Mouse (Mus musculus) spleen, adult 12 weeks (tissue): ENCODE measurements around the gene Pax8.

ENCODE experiments used
- DNase-seq: peaks from one replicate; pipeline ENCODE4 v3.0.0; 2022; ENCODE audit warnings: low spot score

Gene Pax8

DNA sequence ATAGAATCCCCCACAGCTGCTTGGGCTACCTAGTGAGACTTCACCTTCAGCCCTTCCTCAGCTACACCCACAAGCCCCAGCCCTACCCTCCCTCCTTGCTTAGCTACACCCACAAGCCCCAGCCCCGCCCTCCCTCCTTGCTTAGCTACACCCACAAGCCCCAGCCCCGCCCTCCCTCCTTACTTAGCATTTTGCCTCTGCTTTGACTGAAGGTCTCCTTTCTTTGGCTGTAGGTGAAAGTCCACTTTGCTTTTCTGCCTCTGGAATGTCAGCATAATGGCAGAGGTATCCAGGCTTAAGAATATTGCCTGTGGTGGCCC, 14.6 kb downstream of the Pax8 start:
- no peak for DNase-seq

DNA sequence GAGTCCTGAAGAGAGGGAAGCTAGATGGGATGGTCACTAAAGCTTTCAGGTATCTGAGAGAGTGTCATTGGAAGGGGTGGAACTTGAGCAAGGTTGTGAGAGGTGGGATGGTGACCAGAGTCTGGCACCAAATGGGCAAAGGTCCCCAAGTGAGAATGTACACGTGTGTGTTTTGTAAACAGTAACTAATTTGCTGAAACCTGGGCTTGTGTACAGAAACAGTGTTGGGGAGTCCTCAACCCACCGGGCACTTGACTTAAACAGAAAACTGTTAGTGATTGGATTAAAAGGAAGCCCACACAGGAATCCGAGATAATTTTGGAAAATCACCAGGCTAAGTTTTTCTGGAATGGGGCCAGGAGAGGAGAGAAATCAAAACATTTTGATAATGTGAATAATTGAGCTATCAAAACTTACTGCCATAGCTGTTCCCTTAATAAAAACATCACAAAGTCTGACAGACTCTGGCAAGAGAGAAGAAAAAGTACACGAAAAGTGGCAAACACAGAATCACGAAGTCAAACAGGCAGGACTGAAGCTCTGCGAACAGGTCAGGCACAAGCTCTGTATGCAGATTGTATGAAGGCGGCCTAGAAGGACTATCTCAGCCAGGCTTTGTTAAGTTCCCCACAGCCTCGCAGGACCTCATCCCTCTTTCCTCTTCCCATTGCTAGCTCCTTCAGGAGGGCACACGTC, 15.1 kb downstream of the Pax8 start:
- DNase-seq = no peak

DNA sequence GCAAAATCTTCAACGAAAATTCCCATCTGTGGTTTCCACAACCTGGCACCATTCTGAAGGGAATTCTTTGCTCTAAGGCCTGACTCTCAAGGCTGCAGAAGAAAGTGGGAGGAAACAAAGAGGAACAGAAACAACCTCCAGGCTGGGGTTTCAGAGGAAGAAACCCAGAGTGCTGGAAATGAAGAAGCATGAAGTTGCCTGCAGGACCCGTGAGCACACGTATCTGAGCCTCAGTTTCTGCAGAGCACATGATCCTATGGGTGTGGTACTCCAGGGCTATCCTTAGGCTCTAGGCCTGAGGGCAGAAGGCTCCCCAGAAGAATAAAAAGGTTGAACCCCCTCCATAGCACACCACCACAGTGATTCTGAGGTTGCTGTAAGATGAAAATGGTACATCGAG, 18.6 kb downstream of the Pax8 start:
- no peak for DNase-seq

DNA sequence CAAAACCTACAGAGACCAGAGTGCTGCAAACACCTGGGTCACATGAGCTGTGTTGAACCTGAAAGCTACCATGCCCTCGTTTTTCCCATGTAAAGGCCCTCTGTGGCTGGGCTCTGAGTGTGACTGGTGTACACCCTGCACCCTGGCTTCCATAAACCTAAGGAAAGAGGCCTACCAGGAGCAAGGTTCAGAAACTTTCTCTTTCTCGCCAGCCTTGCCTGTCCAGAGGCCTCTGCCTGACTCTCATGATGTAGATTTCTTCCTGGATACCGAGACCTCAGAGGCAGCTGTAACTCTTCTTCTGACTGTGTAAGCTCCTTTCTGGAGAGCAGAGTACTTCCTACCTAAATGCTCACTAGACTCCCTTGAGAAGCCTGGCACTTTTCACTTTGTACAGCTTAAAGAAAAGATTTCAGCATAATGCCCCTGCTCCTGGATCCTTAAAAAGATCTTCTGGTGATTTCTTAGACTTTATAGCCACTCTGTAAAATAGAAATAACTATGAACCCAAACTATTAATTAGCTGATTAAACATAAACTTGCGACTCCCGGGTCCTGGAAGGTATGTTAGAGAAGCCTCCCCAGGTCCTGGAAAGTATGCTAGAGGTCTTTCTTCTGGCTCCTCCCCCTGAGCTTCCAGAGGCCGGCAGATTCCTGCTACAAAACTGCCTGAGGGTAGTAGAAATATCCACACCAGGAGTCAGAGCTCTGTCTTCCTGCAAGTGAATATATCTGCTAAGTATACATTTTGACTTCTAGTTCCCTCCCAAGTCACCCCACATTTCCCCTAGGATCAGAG, 20.1 kb downstream of the Pax8 start:
- DNase-seq = no peak

DNA sequence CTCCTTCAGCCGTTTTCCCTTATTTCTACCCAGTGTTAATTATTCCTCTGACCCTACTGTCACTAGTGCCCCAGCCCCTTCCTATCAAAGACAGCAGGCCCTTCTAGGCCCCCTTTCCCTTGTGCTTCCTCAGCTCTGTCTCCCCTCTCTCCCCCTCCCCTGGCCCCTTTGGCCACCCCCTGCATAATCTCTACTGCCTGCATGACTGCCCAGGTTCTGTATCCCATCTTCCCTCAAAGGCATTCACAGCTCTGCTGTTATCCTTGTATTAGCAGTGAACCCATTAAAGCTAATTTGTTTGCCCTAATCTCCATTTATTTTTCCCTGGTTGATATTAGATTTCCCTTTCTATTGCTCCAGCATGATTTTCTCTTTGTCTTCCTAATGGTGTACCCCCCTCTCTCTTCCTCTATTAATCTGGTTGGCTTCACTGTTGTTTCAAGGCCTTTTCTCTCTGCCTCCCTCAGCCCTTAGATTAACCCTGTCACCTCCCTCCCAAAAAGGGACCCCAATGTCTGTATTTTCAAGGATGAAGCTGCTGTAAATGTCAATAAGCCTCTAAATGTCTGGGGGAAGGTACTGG, 20.9 kb downstream of the Pax8 start:
- no peak for DNase-seq

DNA sequence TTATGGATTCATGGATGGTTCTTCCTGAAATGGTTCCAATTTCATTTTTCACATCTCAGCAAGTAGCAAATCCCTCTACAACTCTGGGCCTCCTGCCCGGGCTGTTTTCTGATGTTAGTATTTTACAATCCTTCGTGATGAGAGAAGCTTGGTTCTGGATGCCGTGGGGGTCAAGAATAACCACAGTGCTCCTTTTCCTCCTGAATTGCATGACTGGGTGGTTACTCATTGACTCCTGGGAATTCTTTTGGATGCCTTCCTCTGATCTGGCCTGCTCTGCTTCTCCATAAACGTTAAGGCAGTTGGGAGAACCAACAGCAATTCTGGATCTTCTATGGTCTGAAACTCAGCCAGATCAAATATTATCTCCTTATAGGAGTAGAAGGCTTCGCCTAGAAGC, 22.2 kb downstream of the Pax8 start:
- no peak for DNase-seq

DNA sequence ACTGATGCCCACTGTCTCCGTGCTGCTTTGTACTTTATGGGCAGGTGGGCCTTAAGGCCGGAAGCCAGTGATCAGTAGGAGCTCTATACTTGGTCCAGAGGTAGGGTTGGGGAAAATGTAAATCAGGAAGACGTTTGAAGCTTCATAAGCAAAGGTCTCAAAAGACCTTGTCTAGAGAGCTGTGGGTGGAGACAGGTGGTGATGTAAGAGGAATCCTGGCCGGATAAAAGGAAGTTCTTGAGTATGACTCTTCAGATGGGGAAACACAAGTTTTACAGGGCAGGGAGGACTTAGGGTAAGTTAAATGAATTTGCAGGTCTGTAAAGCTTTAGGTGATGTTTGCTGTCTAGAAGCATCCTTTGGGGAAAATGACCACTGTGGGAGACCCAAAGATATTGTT, 26.3 kb downstream of the Pax8 start:
- no peak for DNase-seq

DNA sequence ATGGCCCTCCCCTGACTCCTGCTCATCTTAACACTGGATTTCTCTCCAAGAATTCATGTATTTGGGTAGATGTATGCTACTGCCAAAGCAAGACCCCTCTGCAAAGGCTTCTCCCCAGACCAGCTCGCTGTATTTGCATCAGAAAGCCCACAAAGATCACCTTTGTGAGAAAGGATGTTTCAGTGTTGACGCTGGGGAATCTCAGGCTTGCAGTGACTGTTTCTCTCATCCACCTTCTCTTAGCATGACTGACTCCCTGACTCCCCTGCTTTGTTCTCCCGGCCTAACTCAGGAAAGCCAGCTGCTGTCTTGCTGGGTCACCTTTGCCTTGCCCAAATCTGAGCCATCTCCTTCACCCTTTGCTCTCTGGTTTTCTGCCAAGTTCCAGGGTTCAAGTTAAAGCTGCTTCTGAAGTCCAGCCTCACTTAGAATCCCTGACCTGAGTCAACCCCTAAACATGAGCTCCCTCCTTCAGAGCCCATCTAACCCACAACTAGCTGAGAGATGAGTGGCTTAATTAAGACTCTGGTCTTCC, 32.1 kb downstream of the Pax8 start:
- DNase-seq = no peak

DNA sequence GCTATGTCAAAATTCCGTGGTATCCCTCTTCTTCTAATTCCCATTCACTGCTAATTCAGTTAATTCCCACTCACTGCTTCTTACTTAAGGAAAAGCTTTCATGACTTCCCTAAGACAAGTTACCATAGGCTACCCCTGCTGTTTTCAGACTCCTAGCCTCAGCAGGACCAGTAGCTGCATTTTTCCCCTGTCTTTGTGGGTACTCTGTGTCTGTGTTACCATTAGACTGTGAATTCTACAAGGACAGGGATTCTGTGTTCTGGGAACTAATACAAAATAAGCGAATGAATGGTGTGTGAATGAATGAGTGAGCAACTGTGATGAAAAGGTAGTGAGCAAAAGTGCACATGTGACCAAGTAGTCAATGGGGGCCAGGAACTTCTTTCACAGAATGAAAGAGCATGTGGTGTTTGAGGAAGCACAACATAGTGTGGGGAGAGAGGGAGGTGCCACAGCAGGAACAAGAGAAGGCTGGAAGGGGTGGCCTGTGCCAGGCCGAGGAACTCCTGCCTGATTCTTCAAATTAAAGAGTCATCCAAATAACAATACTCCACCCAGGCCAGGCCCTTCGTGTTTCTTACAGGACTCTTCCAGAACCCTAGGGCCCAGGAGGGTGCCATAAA, 33.0 kb downstream of the Pax8 start:
- DNase-seq = no peak

DNA sequence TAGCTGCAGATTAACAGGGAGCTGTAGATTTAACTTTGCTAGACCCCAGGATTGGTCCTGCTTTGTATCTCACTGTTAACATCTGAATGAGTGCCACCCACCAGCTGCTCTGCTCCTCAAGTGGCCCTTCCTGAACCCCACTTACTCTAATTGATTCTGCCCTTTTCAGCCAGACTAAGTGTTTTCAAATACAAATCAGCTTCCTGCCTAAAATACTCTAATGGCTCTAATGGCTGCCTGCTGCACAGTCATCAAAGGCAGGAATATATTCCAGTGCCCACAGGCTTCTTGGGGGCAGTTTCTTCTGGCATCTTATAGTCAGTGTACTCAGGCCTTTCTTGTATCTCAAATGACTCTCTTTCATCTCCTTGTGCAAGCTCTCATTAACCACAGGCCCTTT, 33.5 kb downstream of the Pax8 start:
- DNase-seq = no peak

DNA sequence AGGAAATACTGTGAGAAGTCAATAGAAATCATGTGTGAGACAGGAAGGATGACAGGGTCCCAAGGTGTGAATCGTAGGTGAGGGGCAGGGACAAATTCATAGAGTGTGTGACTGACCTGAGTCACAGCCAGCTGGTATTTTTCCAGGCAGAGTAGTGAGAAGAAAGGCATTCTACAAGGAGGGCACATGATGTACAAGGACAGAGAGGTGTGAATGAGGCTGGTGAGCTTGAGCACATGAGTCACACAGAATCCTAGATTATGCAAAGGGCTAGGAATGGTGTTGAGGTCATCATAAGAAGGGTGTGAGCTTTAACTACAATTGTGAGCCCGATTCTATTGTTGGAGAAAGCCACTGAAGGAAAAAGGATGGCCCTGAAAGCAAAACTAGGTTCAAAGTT, 35.3 kb downstream of the Pax8 start:
- DNase-seq = no peak

DNA sequence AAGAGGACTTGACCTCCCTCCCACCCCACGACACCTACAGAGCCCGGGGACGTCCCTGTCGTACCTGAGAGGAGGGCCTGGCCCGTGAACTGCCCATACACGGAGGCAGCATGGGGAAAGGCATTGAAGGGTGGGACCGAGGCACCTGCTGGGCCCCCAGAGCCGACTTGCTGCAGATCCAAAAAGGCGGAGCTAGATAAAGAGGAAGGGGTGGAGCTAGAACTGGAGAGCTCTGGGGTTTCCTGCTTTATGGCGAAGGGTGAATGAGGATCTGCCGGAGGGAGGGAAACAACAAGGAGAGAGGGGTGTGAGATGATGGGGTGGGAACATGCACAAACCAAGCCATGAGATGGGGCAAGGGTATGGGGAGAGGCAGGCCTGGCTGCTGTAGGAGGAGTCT, 39.7 kb downstream of the Pax8 start:
- no peak for DNase-seq

DNA sequence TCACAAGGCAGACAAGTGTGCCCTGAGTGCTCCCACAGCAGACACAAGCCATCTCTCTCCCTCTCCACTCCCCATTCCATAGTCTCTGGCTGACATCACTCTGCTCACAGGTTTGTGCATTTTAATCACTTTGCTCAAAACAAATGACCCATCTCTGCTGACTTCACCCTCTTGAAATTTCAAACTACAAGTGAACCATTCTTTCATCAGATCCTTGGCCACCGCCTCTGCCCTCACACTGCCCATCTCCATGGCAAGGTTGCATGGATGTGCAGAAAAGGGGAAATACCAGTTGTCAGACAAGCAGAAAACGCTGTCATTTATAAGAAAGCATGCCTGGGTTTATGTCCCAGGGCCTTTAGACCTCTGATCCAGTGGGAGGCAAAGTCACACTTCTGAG, 40.7 kb downstream of the Pax8 start:
- DNase-seq = no peak

DNA sequence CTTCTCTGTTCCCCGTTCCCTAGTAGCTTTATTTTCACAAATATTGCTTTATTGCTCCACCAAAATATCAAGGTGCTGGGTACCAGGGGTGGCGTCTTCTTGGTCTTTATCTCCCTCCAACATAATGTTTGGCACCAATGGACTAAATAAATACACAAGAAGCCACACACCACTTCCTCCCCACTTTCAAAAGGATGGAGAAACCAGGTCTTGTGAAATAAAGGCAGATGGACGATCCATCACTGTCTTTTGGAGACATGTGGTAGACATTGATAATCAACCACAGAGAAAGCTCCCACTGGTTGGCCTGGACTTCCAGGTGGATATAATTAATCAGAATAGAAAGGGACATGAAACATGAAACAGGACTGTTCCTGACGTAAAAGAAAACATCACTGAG, 45.6 kb downstream of the Pax8 start:
- DNase-seq = no peak

DNA sequence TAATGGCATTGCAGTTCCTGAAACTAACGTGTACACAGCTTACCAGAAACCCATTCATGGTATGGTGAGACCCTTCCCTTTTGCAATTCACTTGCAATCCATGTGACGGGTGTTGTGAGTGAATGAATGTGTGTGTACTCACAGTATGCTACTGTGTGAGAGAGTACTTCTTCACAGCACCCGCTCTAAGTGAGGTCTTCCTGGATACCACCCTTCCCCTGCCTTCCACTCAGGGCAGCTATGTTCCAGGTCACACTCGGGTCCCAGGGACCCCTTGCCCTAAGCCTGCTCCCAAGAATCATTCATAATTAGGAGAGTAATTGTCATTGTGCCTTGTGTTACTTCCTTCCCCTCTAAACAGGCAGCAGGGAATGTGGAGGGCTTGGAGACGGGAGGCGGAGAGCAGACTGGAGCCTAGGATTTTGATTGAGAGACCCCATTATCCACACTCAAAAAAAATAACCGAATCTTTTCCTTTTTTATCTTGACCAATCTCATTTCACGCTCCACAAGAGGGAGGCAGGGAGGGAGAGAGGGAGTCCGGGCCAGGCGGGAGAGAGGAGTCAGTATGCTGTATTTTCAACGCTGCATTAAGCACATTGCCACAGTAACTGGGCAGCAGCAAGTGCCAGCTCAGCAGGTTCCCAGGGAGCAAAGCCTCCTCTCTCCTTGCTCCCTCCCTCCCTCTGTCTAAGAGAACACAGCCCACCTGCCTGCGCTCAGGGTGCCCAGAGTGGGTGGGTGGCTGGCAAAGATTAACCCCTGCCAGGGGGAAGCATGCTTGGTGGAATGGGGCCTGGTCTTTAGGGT, 47.3 kb downstream of the Pax8 start:
- DNase-seq = no peak

DNA sequence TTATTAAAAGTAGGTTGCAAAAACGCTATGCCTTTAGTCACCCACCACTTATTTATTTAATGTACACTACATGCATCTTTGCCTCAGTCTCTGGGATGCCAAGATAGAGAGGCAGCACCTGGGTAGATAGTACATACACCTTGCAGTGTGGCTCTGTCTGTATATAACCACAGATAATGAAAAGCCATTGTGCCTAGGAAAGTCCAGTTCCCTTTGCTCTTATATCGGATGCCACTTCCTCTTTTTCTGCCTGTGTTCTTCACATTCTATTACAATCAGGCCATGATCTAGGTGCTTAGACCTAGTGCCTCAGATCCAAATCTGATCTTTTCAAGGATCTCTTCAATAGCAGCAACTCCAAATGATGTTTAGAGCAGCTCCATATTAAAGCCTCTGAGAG, 49.8 kb downstream of the Pax8 start:
- no peak for DNase-seq

DNA sequence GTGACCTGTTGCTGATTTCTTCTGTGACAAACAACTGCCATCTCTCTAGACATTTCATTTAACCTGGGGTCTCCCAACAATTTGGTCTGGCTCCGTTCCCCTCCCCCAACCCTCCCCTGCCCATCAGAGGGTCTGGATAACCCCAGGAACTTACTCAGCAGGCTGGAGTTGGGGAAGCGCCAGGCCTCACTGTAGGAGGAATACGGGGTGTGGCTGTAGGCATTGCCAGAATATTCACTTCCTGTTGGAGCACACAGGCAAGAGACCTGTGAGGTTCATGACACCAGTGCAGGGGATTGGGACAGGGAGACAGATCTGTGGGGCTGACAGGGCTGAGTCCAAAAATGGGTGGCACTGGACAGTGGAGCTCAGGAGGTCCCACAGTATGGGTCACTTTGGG, 52.6 kb downstream of the Pax8 start:
- no peak for DNase-seq

DNA sequence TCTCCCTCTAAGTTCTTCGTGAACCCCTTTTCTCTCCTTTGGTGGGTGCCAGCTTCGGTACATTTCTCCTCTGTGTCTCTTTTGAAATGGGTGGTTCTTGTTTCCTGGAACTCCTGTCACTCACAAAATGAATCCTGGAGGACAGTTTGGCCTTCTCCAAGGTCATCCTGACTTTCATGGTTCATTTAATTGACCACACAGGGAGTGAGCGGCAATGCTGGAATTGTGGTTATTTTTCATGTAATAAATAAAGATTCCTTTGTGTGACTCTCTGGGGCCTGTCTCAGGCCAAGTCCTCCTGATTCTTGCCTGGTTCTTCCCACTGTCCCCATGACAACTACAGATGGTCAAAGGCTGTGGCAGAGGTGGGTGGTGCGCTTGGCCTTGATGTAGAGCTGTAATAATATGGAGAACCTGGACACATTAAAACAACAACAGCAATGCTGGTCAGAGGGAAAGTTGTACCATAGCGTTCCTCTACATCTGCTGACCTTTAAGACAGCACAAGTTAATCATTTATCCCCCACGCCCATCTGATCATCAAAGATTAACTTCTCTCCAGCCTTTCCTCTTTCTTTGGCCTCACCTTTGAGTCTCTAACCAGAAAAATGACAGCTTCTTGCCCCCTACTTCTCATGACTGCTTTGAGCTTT, 54.1 kb downstream of the Pax8 start:
- DNase-seq = no peak

DNA sequence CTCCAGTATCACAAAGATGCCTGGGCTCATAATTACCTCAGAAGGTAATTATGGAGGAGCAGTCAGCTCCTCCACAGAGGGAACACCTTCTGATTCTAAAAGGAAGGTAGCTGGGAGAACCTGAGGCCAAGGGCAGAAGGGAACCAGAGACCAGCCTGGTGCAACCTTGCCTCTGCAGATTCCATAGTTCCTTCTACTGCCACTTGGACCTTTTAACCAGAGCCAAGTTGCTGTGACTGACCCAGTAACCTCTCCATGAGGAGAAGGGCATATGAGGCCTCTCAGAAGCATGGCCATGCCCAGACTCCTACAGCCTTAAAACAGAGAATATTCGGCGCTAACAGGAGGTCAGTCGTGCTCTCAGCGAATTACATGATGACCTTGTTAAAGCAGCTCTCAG, 57.8 kb downstream of the Pax8 start:
- DNase-seq = no peak

DNA sequence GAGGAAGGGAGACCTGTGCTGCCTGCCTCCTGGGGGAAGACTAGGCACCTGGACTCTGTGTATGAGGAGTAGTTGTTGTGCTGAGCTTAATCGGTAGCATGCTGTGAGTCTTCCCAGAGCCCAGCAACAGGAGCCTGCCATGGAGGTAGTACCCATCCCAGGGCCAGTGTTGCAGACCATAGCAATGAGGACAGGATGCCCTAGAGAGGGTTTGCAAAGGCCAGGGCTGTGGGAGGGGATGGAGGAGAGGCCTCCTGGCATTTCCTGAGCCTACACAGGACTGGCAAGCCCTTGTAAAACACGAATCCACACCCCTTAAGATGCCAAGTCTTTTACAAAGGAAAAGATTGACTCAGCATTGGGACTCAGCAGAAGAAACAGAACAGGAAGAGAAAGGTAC, 58.3 kb downstream of the Pax8 start:
- no peak for DNase-seq

DNA sequence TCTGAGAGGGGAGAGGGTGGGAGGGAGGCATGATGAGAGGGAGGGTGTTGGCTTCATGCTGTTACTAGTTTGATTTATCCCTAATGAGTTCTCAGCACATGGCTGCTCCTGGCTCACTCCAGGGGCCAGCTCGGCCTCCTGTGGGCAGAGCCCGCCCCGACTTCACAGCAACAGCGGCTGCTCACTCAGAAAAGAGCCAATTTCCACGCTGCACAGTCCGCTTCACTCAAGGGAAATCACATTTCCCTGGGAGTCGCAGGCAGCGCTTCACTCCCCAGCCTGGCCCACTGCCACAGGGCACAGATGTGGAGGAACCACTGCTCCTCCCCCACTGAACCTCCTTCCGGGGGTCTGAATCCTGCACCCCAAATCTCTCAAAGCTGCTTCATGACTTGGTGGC, 58.7 kb downstream of the Pax8 start:
- DNase-seq = no peak

DNA sequence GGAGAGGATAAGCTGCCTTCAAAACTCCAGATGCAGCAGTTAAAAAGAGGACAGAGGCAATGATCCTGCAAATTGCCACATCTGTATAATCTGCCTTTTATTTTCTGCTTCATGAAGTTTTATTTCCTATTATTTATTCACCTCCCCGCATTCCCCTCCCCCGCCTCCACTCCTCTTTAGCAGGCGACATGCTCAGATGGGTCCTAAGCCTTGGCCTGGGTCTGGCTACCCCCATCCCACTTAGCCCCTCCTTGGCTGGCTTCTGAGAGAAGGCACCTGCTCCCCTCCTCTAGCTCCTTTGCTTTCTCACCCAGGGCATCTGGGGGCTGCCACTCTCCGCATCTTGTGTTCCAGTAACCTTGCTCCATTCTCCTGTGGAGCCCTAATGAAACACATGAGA, 61.7 kb downstream of the Pax8 start:
- no peak for DNase-seq
